8 mouse cellular contexts compared by ENCODE assay signal in genomic region chr3:127554723-127555122, GRCm38 (mm10). TPM values are rescaled to one million over a fixed set of nuclear protein-coding genes. Genes with fewer than 3 reads are reported as not detected.
DNase-seq lines count a peak whose midpoint lies in the region; ATAC-seq and TF ChIP-seq lines count a peak whose summit lies in the region.

No protein-coding gene starts in this region.

- TF ChIP-seq CTCF in G1E (IDR thresholded peaks at IDR 0.05; ENCODE audit: low read depth, low read length), result no peak

- H3K27me3 ChIP-seq in heart, embryonic 15.5 days, result no peaks in the 10 kb centered on the region
- no peaks in the 10 kb centered on the region for H3K27me3 ChIP-seq in G1E (ENCODE audit: insufficient read depth, low read length)
- H3K27me3 ChIP-seq in forebrain, embryonic 13.5 days, result no peaks in the 10 kb centered on the region

- no peak for DNase-seq in heart, postnatal 36 days
- no peak for DNase-seq in G1E (ENCODE audit: low spot score)
- no peak for DNase-seq in cerebellum, adult 11-12 months
- no peak for DNase-seq in layer of hippocampus, postnatal 36 days
- no peak for DNase-seq in gastrocnemius, postnatal 4 days (ENCODE audit: low spot score in 2 of 2)

- peaks cover 54% of the 10 kb centered on the region for H3K79me2 ChIP-seq in macrophage (ENCODE audit: inconsistent target)

- 0 out of 2 replicates have a peak overlapping the region, but pooled peaks have one; percentile 63 for H3K9ac ChIP-seq in heart, embryonic 15.5 days
- no peak overlapping the region for H3K9ac ChIP-seq in forebrain, embryonic 13.5 days

- 49% methylated on average over 5 of the region's 5 CpGs for WGBS in heart, embryonic 15.5 days
- WGBS in forebrain, embryonic 13.5 days, result 64% methylated on average over 5 of the region's 5 CpGs
- 70% methylated on average over 5 of the region's 5 CpGs for WGBS in macrophage (ENCODE audit: missing documents)

- no peaks in the 10 kb centered on the region for H3K9me3 ChIP-seq in heart, embryonic 15.5 days (replicated peaks)
- no peaks in the 10 kb centered on the region for H3K9me3 ChIP-seq in G1E (replicated peaks)
- no peaks in the 10 kb centered on the region for H3K9me3 ChIP-seq in forebrain, embryonic 13.5 days (replicated peaks)

- ATAC-seq in heart, embryonic 15.5 days (replicated peaks; ENCODE audit: insufficient number of reproducible peaks, insufficient read depth, low FRiP score, low read depth), result no peak
- ATAC-seq in G1E (ENCODE audit: extremely low read depth, insufficient number of reproducible peaks, low FRiP score, poor library complexity, severe bottlenecking), result no peak
- no peak for ATAC-seq in forebrain, embryonic 13.5 days

- peaks cover 12% of the 10 kb centered on the region for H3K36me3 ChIP-seq in heart, embryonic 15.5 days
- peaks cover 37% of the 10 kb centered on the region for H3K36me3 ChIP-seq in G1E (replicated peaks)
- peaks cover 25% of the 10 kb centered on the region for H3K36me3 ChIP-seq in forebrain, embryonic 13.5 days (ENCODE audit: poor library complexity, severe bottlenecking)
- H3K36me3 ChIP-seq in macrophage (ENCODE audit: inconsistent target), result no peaks in the 10 kb centered on the region

- intact Hi-C loops in heart, postnatal 36 days (cut with DNase I), result loop anchor here (10.0 kb wide), 1 partner anchor 370 kb away; no protein-coding TSS in a partner anchor

- peaks cover 15% of the 10 kb centered on the region for H3K4me1 ChIP-seq in heart, embryonic 15.5 days (replicated peaks)
- H3K4me1 ChIP-seq in G1E (ENCODE audit: insufficient read depth, low read depth, low read length), result peaks cover 29% of the 10 kb centered on the region
- peaks cover 21% of the 10 kb centered on the region for H3K4me1 ChIP-seq in forebrain, embryonic 13.5 days

- H3K4me3 ChIP-seq in heart, embryonic 15.5 days, result peak overlapping the region; percentile 78; the same call in 1 of the 2 replicates
- H3K4me3 ChIP-seq in G1E (ENCODE audit: low read depth, low read length), result peak overlapping the region; percentile 66
- peak overlapping the region; percentile 68 for H3K4me3 ChIP-seq in forebrain, embryonic 13.5 days
- peak overlapping the region; percentile 84 for H3K4me3 ChIP-seq in macrophage (ENCODE audit: inconsistent target)

- H3K27ac ChIP-seq in heart, embryonic 15.5 days, result no peak overlapping the region
- no peak overlapping the region for H3K27ac ChIP-seq in forebrain, embryonic 13.5 days
- H3K27ac ChIP-seq in macrophage, result no peak overlapping the region

- peak overlapping the region; percentile 73 for H3K4me2 ChIP-seq in heart, embryonic 15.5 days
- H3K4me2 ChIP-seq in forebrain, embryonic 13.5 days, result peak overlapping the region; percentile 68

RNA-seq across cellular contexts. Expression of gene Zgrf1, which starts 1.4 kb away (rescaled TPM):
- polyA plus RNA-seq in heart, embryonic 15.5 days (2015; fragmentation: Nextera tagmentation; extraction: Ambion mirVana), result 5.4 and 7.5 TPM in 2 replicates
- total RNA-seq in heart, postnatal 36 days (2021), result under 1 TPM; 0.68 to 0.89 TPM
- total RNA-seq in G1E (2014; fragmentation: Nextera tagmentation) (84.1 and 106 TPM in 2 replicates), G1E (2017) (33.4 and 36.5 TPM in 2 replicates)
- polyA plus RNA-seq in G1E (2012) (1.6 and 2.4 TPM in 2 replicates), macrophage (2018) (0.61 to 3.6 TPM (median 1.6 TPM) in 3 replicates)
- 9.2 and 10.6 TPM in 2 replicates for polyA plus RNA-seq in forebrain, embryonic 13.5 days (2015; fragmentation: Nextera tagmentation; extraction: Ambion mirVana)
- 10 to 100 TPM in 20 of 26 experiments, 1 to 10 TPM in 6; 1.9 to 35.0 (median 16.9) TPM for total RNA-seq in macrophage (2018; cell fraction: chromatin; rRNA removed)
- total RNA-seq in macrophage (2018; cell fraction: cytosol; rRNA removed), result 1 to 10 TPM in 17 of 26 experiments, under 1 TPM in 9; 0.29 to 2.6 (median 1.3) TPM
- 10 to 100 TPM in 11 of 26 experiments, 1 to 10 TPM in 15; 1.4 to 51.6 (median 9.0) TPM for total RNA-seq in macrophage (2018; cell fraction: nucleus; rRNA removed)
- total RNA-seq in layer of hippocampus, postnatal 36 days (2021), result 1 to 10 TPM; 2.0 to 2.5 TPM
- 1 to 10 TPM; 6.3 to 8.0 TPM for total RNA-seq in gastrocnemius, postnatal 4 days (2021)

RNA-seq across cellular contexts. Expression of gene Larp7, which starts 1.6 kb away (rescaled TPM):
- polyA plus RNA-seq in heart, embryonic 15.5 days (2015; fragmentation: Nextera tagmentation; extraction: Ambion mirVana), result 46.9 and 58.9 TPM in 2 replicates
- total RNA-seq in heart, postnatal 36 days (2021), result 10 to 100 TPM; 19.9 to 22.6 TPM
- total RNA-seq in G1E (2014; fragmentation: Nextera tagmentation) (76.6 and 86.7 TPM in 2 replicates), G1E (2017) (88.3 and 111 TPM in 2 replicates)
- polyA plus RNA-seq in G1E (2012) (44.9 and 48.0 TPM in 2 replicates), macrophage (2018) (19.8 to 36.7 TPM (median 31.5 TPM) in 3 replicates)
- 58.2 and 59.1 TPM in 2 replicates for polyA plus RNA-seq in forebrain, embryonic 13.5 days (2015; fragmentation: Nextera tagmentation; extraction: Ambion mirVana)
- total RNA-seq in macrophage (2018; cell fraction: chromatin; rRNA removed), result 10 to 100 TPM in 23 of 26 experiments, 1 to 10 TPM in 3; 8.9 to 24.2 (median 16.2) TPM
- total RNA-seq in macrophage (2018; cell fraction: cytosol; rRNA removed), result 10 to 100 TPM; 16.3 to 22.5 (median 18.6) TPM
- 10 to 100 TPM in 21 of 26 experiments, 1 to 10 TPM in 5; 8.6 to 19.2 (median 12.1) TPM for total RNA-seq in macrophage (2018; cell fraction: nucleus; rRNA removed)
- 10 to 100 TPM; 18.1 to 18.2 TPM for total RNA-seq in layer of hippocampus, postnatal 36 days (2021)
- total RNA-seq in gastrocnemius, postnatal 4 days (2021), result 10 to 100 TPM; 26.5 to 27.6 TPM

RNA-seq across cellular contexts. Expression of gene Ank2, which starts 55.6 kb away (rescaled TPM):
- polyA plus RNA-seq in heart, embryonic 15.5 days (2015; fragmentation: Nextera tagmentation; extraction: Ambion mirVana), result 37.3 and 39.9 TPM in 2 replicates
- 100 to 1,000 TPM; 334 to 351 TPM for total RNA-seq in heart, postnatal 36 days (2021)
- total RNA-seq in G1E (2014; fragmentation: Nextera tagmentation) (95.5 and 139 TPM in 2 replicates), G1E (2017) (52.9 and 57.8 TPM in 2 replicates)
- polyA plus RNA-seq in G1E (2012) (18.9 and 25.2 TPM in 2 replicates), macrophage (2018) (0.33 to 0.47 TPM (median 0.46 TPM) in 3 replicates)
- 122 and 125 TPM in 2 replicates for polyA plus RNA-seq in forebrain, embryonic 13.5 days (2015; fragmentation: Nextera tagmentation; extraction: Ambion mirVana)
- total RNA-seq in macrophage (2018; cell fraction: chromatin; rRNA removed), result 1 to 10 TPM in 24 of 26 experiments, under 1 TPM in 2; 0.69 to 7.0 (median 3.5) TPM
- total RNA-seq in macrophage (2018; cell fraction: cytosol; rRNA removed), result under 1 TPM; 0.14 to 0.74 (median 0.44) TPM
- total RNA-seq in macrophage (2018; cell fraction: nucleus; rRNA removed), result 1 to 10 TPM in 20 of 26 experiments, under 1 TPM in 6; 0.17 to 5.7 (median 2.2) TPM
- 100 to 1,000 TPM; 693 to 758 TPM for total RNA-seq in layer of hippocampus, postnatal 36 days (2021)
- 100 to 1,000 TPM; 231 to 258 TPM for total RNA-seq in gastrocnemius, postnatal 4 days (2021)
